Mouse (Mus musculus): Measurements from ENCODE around the gene 4930558C23Rik.

DNA sequence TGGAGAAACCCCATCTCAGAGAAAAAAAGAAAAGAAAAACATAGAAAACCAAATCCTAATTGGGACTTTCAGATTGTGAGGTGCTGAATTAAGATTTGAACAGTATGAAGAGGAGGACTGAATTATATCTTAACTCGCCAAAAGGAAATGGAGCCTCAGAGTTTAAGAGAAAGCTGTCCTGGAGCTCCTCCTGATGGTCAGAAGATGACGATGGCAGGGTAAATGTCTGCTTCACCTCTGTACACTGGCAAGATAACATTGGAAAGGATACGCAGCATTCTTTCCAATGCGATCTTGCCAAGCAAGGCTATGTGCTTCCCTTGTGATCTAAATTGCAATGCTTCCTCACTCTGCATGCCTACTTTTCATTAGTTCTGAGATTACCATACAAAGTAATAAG is 8.3 kb downstream of the 4930558C23Rik start:
- TF ChIP-seq CTCF (conservative IDR thresholded peaks at IDR 0.05; ENCODE audit: low read length): peak; percentile 45
- TF ChIP-seq NANOG (IDR thresholded peaks at IDR 0.05; ENCODE audit: borderline replicate concordance, low read length): no peak
- no peak for TF ChIP-seq POU5F1 (IDR thresholded peaks at IDR 0.05; ENCODE audit: borderline replicate concordance, low read length)
